Mouse (Mus musculus): Measurements from ENCODE around the gene Mctp1.

GRCm38 (mm10) chr13:76609425-76609824 lies 225.1 kb downstream of the Mctp1 start:
- TF ChIP-seq MAFK (IDR thresholded peaks at IDR 0.05; ENCODE audit: borderline replicate concordance, low read depth, low read length) (no peak), POLR2A (IDR thresholded peaks at IDR 0.05; ENCODE audit: control insufficient read depth in 1 of 2, insufficient read depth in 1 of 2, low read depth in 1 of 2, low read length in 2 of 2, poor library complexity in 1 of 2) (no peak)
